Mouse (Mus musculus) kidney, embryonic 14.5 days (tissue): ENCODE measurements around the gene Thsd1. TPM values are rescaled to one million over a fixed set of nuclear protein-coding genes. Genes with fewer than 3 reads are reported as not detected.

ENCODE experiments used
- ATAC-seq: fragments of 200-750 bp; cut with Nextera tagmentation; 2 replicates; pipeline ENCODE4 v1.8.0; 2017; ENCODE audit warnings: moderate number of reproducible peaks, mild to moderate bottlenecking, moderate TSS enrichment, moderate library complexity; ENCODE audit not compliant: low FRiP score, low TSS enrichment
- H3K27ac ChIP-seq: fragments of 300-500 bp; sonication (generic); 2 replicates; pipeline ENCODE4 v1.5.1; 2014; ENCODE audit warnings: low read depth, mild to moderate bottlenecking, low read length, moderate library complexity, mixed read lengths
- H3K27me3 ChIP-seq: fragments of 300-500 bp; sonication (generic); 2 replicates; pipeline ENCODE4 v1.6.1; 2014; ENCODE audit warnings: mild to moderate bottlenecking, low read length; ENCODE audit not compliant: control insufficient read depth, insufficient read depth
- H3K36me3 ChIP-seq: fragments of 300-500 bp; sonication (generic); 2 replicates; pipeline ENCODE4 v1.6.1; 2014; ENCODE audit warnings: low read length, mixed read lengths; ENCODE audit not compliant: control insufficient read depth, insufficient read depth
- H3K4me1 ChIP-seq: fragments of 300-500 bp; sonication (generic); 2 replicates; pipeline ENCODE4 v1.6.1; 2014; ENCODE audit warnings: low read length, mixed read lengths; ENCODE audit not compliant: control insufficient read depth, insufficient read depth
- H3K4me2 ChIP-seq: fragments of 300-500 bp; sonication (generic); replicated peaks from 2 replicates; pipeline ENCODE4 v1.6.1; 2014; ENCODE audit warnings: low read depth, mild to moderate bottlenecking, low read length
- H3K4me3 ChIP-seq: fragments of 300-500 bp; sonication (generic); 2 replicates; pipeline ENCODE4 v1.5.1; 2014; ENCODE audit warnings: mild to moderate bottlenecking, low read length
- H3K9ac ChIP-seq: fragments of 300-500 bp; sonication (generic); 2 replicates; pipeline ENCODE4 v1.6.1; 2014; ENCODE audit warnings: low read depth, mild to moderate bottlenecking, low read length, moderate library complexity
- H3K9me3 ChIP-seq: fragments of 300-500 bp; sonication (generic); 2 replicates; pipeline ENCODE4 v1.6.1; 2016; ENCODE audit warnings: low read length; ENCODE audit not compliant: control insufficient read depth
- WGBS: fragments of 180-500 bp; shearing (Covaris S2); extraction: QIAGEN DNeasy Blood & Tissue Kit; methylation state at CpG from one replicate; pipeline ENCODE4 v1.1.7; 2014; 5-methylcytosine and 5-hydroxymethylcytosine counted together
- polyA plus RNA-seq: library from polyadenylated mRNA; unstranded; fragments of >200 nt; fragmentation: Nextera tagmentation; extraction: Ambion mirVana; gene quantifications from 2 replicates; pipeline ENCODE4 v1.2.1, GENCODE M21; 2014

Gene Thsd1
- polyA plus RNA-seq, 1 experiment from 2014 or later, result 13.2 TPM

- WGBS, result 89% methylated on average over 18 of the region's 18 CpGs
- H3K4me3 ChIP-seq, result no peak overlapping the region
- no peak for ATAC-seq
Observed at GRCm38 (mm10) chr8:22258946-22259450, 31.9 kb downstream of the Thsd1 start.

GRCm38 (mm10) chr8:22259531-22259930, 32.4 kb downstream of the Thsd1 start:
- H3K36me3 ChIP-seq, result no peaks in the 10 kb centered on the region
- ATAC-seq, result no peak
- no peak overlapping the region for H3K9ac ChIP-seq
- H3K4me1 ChIP-seq, result no peaks in the 10 kb centered on the region
- H3K4me3 ChIP-seq, result no peak overlapping the region
- H3K27ac ChIP-seq, result no peak overlapping the region
- no peak overlapping the region for H3K4me2 ChIP-seq
- H3K27me3 ChIP-seq, result no peaks in the 10 kb centered on the region
- 84% methylated on average over 12 of the region's 12 CpGs for WGBS
- H3K9me3 ChIP-seq, result no peaks in the 10 kb centered on the region

More at GRCm38 (mm10) chr8:22258946-22259450, 31.9 kb downstream of the Thsd1 start:
- peaks cover 2% of the 10 kb centered on the region; the same call in 1 of the 2 replicates for H3K9me3 ChIP-seq
- H3K9ac ChIP-seq, result no peak overlapping the region
- no peak overlapping the region for H3K27ac ChIP-seq
- no peaks in the 10 kb centered on the region for H3K27me3 ChIP-seq
- H3K4me2 ChIP-seq, result no peak overlapping the region
- no peaks in the 10 kb centered on the region for H3K36me3 ChIP-seq
- H3K4me1 ChIP-seq, result no peaks in the 10 kb centered on the region

- H3K4me2 ChIP-seq, result no peak overlapping the region
- H3K27ac ChIP-seq, result no peak overlapping the region
- no peak overlapping the region for H3K9ac ChIP-seq
- no peak overlapping the region for H3K4me3 ChIP-seq
- no peaks in the 10 kb centered on the region for H3K36me3 ChIP-seq
- H3K4me1 ChIP-seq, result no peaks in the 10 kb centered on the region
- WGBS, result 45% methylated on average over 9 of the region's 9 CpGs
- no peaks in the 10 kb centered on the region for H3K9me3 ChIP-seq
- no peaks in the 10 kb centered on the region for H3K27me3 ChIP-seq
- ATAC-seq, result no peak
Observed at GRCm38 (mm10) chr8:22260091-22260722, 33.1 kb downstream of the Thsd1 start.

GRCm38 (mm10) chr8:22262267-22262666, 35.2 kb downstream of the Thsd1 start:
- Histone ChIP-seq H3K9me3 (no peaks in the 10 kb centered on the region), H3K27me3 (no peaks in the 10 kb centered on the region), H3K4me3 (no peak overlapping the region), H3K4me2 (no peak overlapping the region), H3K4me1 (no peaks in the 10 kb centered on the region), H3K27ac (no peak overlapping the region), H3K36me3 (no peaks in the 10 kb centered on the region), H3K9ac (no peak overlapping the region)
- 87% methylated on average over 3 of the region's 3 CpGs for WGBS
- ATAC-seq, result no peak

- Histone ChIP-seq H3K9me3 (no peaks in the 10 kb centered on the region), H3K36me3 (no peaks in the 10 kb centered on the region), H3K9ac (no peak overlapping the region), H3K4me2 (no peak overlapping the region), H3K27ac (no peak overlapping the region), H3K4me3 (no peak overlapping the region), H3K4me1 (no peaks in the 10 kb centered on the region), H3K27me3 (no peaks in the 10 kb centered on the region)
- 83% methylated on average over 6 of the region's 6 CpGs for WGBS
- no peak for ATAC-seq
Observed at GRCm38 (mm10) chr8:22264292-22264691, 37.2 kb downstream of the Thsd1 start.

- Histone ChIP-seq H3K27me3 (no peaks in the 10 kb centered on the region), H3K4me1 (no peaks in the 10 kb centered on the region), H3K27ac (no peak overlapping the region), H3K4me2 (no peak overlapping the region), H3K9me3 (no peaks in the 10 kb centered on the region), H3K4me3 (no peak overlapping the region), H3K36me3 (no peaks in the 10 kb centered on the region), H3K9ac (no peak overlapping the region)
- ATAC-seq, result no peak
- WGBS, result 83% methylated on average over 6 of the region's 6 CpGs
Observed at GRCm38 (mm10) chr8:22264787-22265186, 37.7 kb downstream of the Thsd1 start.

GRCm38 (mm10) chr8:22265194-22265593, 38.1 kb downstream of the Thsd1 start:
- H3K4me3 ChIP-seq, result no peak overlapping the region
- no peaks in the 10 kb centered on the region for H3K36me3 ChIP-seq
- H3K4me2 ChIP-seq, result no peak overlapping the region
- ATAC-seq, result no peak
- WGBS, result 95% methylated on average over 1 of the region's 1 CpGs
- H3K4me1 ChIP-seq, result no peaks in the 10 kb centered on the region
- no peak overlapping the region for H3K9ac ChIP-seq
- no peaks in the 10 kb centered on the region for H3K9me3 ChIP-seq
- no peak overlapping the region for H3K27ac ChIP-seq
- H3K27me3 ChIP-seq, result no peaks in the 10 kb centered on the region

- no peaks in the 10 kb centered on the region for H3K4me1 ChIP-seq
- no peak for ATAC-seq
- no peaks in the 10 kb centered on the region for H3K9me3 ChIP-seq
- 93% methylated on average over 3 of the region's 3 CpGs for WGBS
- H3K4me2 ChIP-seq, result no peak overlapping the region
- no peaks in the 10 kb centered on the region for H3K36me3 ChIP-seq
- no peak overlapping the region for H3K27ac ChIP-seq
- no peaks in the 10 kb centered on the region for H3K27me3 ChIP-seq
- H3K9ac ChIP-seq, result no peak overlapping the region
- H3K4me3 ChIP-seq, result no peak overlapping the region
Observed at GRCm38 (mm10) chr8:22266809-22267208, 39.7 kb downstream of the Thsd1 start.

- Histone ChIP-seq H3K27me3 (no peaks in the 10 kb centered on the region), H3K4me1 (no peaks in the 10 kb centered on the region), H3K36me3 (no peaks in the 10 kb centered on the region), H3K27ac (no peak overlapping the region), H3K9ac (no peak overlapping the region), H3K9me3 (no peaks in the 10 kb centered on the region), H3K4me2 (no peak overlapping the region), H3K4me3 (no peak overlapping the region)
- 84% methylated on average over 3 of the region's 3 CpGs for WGBS
- no peak for ATAC-seq
Observed at GRCm38 (mm10) chr8:22273142-22273541, 46.0 kb downstream of the Thsd1 start.
